Mouse (Mus musculus) CD4-positive naive resting alpha-beta T cell, adult 76 days (primary cell): ENCODE results near the gene Nfat5. TPM values are rescaled to one million over a fixed set of nuclear protein-coding genes. Genes with fewer than 3 reads are reported as not detected.

Source experiments
- total RNA-seq: library from RNA; stranded (reverse); gene quantifications from one replicate; pipeline ENCODE4 v1.2.4, GENCODE M21; 2023

The Nfat5 gene
- 57.5 TPM for total RNA-seq

GRCm38 (mm10) chr8:107292928-107293601, at the start of gene Nfat5:
Gene Nfat5, plus strand, starts transcription at chr8:107293470.

GRCm38 (mm10) chr8:107403038-107403781, 109.9 kb downstream of the Nfat5 start, which contains the start of gene Nqo1:
Gene Nqo1, minus strand, starts transcription at chr8:107403206.

GRCm38 (mm10) chr8:107424597-107425229, 131.4 kb downstream of the Nfat5 start, which contains the start of gene Nob1:
Gene Nob1, minus strand, starts transcription at chr8:107425051.

Other genes with a start within 250 kb of the Nfat5 start
- 7.7 TPM for gene Pdf, start 244.9 kb upstream of the Nfat5 start, total RNA-seq
- 41.2 TPM for gene Cog8, start 236.8 kb upstream of the Nfat5 start, total RNA-seq
- 52.7 TPM for gene Nip7, start 236.6 kb upstream of the Nfat5 start, total RNA-seq
- not detected for gene Tmed6, start 227.8 kb upstream of the Nfat5 start, total RNA-seq
- 64.7 TPM for gene Terf2, start 196.9 kb upstream of the Nfat5 start, total RNA-seq
- 27.0 TPM for gene Cyb5b, start 142.8 kb upstream of the Nfat5 start, total RNA-seq
- gene Nqo1, start 109.7 kb downstream of the Nfat5 start, total RNA-seq, result not detected
- gene Nob1, start 131.6 kb downstream of the Nfat5 start, total RNA-seq, result 76.3 TPM
- 120 TPM for gene Wwp2, start 142.9 kb downstream of the Nfat5 start, total RNA-seq